Mouse (Mus musculus): ENCODE measurements at regions not wholly inside any gene's neighbourhood (a gene's known extent, or its start where the extent isn't known, plus 50 kb on each side); places are given as distances from the start of the nearest gene placed in this dataset.
"Not testable (repeated sequence)": the region's sequence is repeated elsewhere in the genome, so short reads cannot be mapped to it uniquely, and the experiment has no call there.

GRCm38 (mm10) chr16:61484315-61484714, 879.0 kb upstream of the Epha6 start:
- Histone ChIP-seq H3K4me1 (replicated peaks; ENCODE audit: control insufficient read depth, insufficient read depth, low read length) (no peaks in the 10 kb centered on the region), H3K4me2 (ENCODE audit: low read length) (no peak overlapping the region), H3K9me3 (ENCODE audit: control insufficient read depth, low read length) (no peaks in the 10 kb centered on the region), H3K27me3 (replicated peaks; ENCODE audit: control insufficient read depth, insufficient read depth, low read length) (no peaks in the 10 kb centered on the region), H3K27ac (ENCODE audit: low read length) (no peak overlapping the region), H3K9ac (replicated peaks; ENCODE audit: low read depth, low read length) (no peak overlapping the region), H3K4me3 (replicated peaks; ENCODE audit: low read length) (no peak overlapping the region), H3K36me3 (ENCODE audit: control insufficient read depth, insufficient read depth) (no peaks in the 10 kb centered on the region)
- ATAC-seq = no peak

DNA sequence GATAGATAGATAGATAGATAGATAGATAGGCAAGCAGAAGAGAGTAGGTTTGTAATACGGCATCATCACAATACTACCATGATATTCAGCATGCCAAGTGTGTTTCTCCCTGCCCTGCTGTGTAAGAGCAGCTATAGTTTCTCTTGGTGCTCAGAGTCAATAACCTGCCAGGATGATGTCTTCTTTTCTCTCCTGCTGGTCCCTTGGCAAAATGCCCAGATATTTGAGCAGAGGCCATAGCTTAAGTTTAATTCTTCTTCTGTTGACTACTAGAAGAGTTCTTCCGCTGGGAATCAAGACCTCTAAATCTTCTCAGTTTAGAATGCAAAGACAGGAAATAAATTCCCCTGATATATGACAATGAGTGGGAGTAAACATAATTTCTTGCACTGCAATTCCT, 836.5 kb upstream of the Epha6 start:
- Histone ChIP-seq H3K4me3 (replicated peaks; ENCODE audit: low read length) (no peak overlapping the region), H3K27ac (ENCODE audit: low read length) (no peak overlapping the region), H3K4me2 (ENCODE audit: low read length) (no peak overlapping the region), H3K9ac (replicated peaks; ENCODE audit: low read depth, low read length) (no peak overlapping the region), H3K27me3 (replicated peaks; ENCODE audit: control insufficient read depth, insufficient read depth, low read length) (no peaks in the 10 kb centered on the region), H3K9me3 (ENCODE audit: control insufficient read depth, low read length) (no peaks in the 10 kb centered on the region), H3K36me3 (ENCODE audit: control insufficient read depth, insufficient read depth) (no peaks in the 10 kb centered on the region), H3K4me1 (replicated peaks; ENCODE audit: control insufficient read depth, insufficient read depth, low read length) (no peaks in the 10 kb centered on the region)
- ATAC-seq = no peak
- WGBS = 79% methylated on average over 2 of the region's 2 CpGs

DNA sequence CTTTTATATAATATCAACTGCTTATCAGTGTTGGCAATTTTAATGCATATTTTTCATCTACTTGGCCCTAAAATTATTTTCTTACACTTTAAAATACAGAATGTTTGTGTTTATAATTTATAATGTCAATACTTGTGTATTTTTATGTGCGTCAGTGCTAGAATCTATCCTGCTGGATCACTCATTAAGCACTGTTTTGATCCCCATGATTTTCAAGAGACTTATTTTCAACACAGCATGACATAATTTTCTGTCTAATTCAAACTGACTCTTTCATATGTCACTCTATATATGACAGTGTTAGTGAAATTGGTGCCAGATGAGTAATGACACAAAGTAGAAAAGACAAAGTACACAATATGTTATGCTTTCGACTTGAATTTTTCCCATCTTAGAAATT, 795.9 kb upstream of the Epha6 start:
- WGBS = 58% methylated on average over 2 of the region's 2 CpGs

GRCm38 (mm10) chr16:61381979-61382378, 776.6 kb upstream of the Epha6 start:
- Histone ChIP-seq H3K9me3 (ENCODE audit: control insufficient read depth, low read length) (no peaks in the 10 kb centered on the region), H3K4me2 (ENCODE audit: low read length) (no peak overlapping the region), H3K4me1 (replicated peaks; ENCODE audit: control insufficient read depth, insufficient read depth, low read length) (no peaks in the 10 kb centered on the region), H3K36me3 (ENCODE audit: control insufficient read depth, insufficient read depth) (no peaks in the 10 kb centered on the region), H3K4me3 (replicated peaks; ENCODE audit: low read length) (no peak overlapping the region), H3K9ac (replicated peaks; ENCODE audit: low read depth, low read length) (no peak overlapping the region), H3K27me3 (replicated peaks; ENCODE audit: control insufficient read depth, insufficient read depth, low read length) (no peaks in the 10 kb centered on the region), H3K27ac (ENCODE audit: low read length) (no peak overlapping the region)
- 55% methylated on average over 2 of the region's 2 CpGs for WGBS
- peak; percentile 80 for ATAC-seq

More for the DNA sequence above, 795.9 kb upstream of the Epha6 start:
- Histone ChIP-seq H3K9me3 (ENCODE audit: control insufficient read depth, low read length) (no peaks in the 10 kb centered on the region), H3K4me1 (replicated peaks; ENCODE audit: control insufficient read depth, insufficient read depth, low read length) (no peaks in the 10 kb centered on the region), H3K4me3 (replicated peaks; ENCODE audit: low read length) (no peak overlapping the region), H3K9ac (replicated peaks; ENCODE audit: low read depth, low read length) (no peak overlapping the region), H3K36me3 (ENCODE audit: control insufficient read depth, insufficient read depth) (no peaks in the 10 kb centered on the region), H3K27me3 (replicated peaks; ENCODE audit: control insufficient read depth, insufficient read depth, low read length) (no peaks in the 10 kb centered on the region), H3K27ac (ENCODE audit: low read length) (no peak overlapping the region), H3K4me2 (ENCODE audit: low read length) (no peak overlapping the region)
- ATAC-seq = peak; percentile 74

DNA sequence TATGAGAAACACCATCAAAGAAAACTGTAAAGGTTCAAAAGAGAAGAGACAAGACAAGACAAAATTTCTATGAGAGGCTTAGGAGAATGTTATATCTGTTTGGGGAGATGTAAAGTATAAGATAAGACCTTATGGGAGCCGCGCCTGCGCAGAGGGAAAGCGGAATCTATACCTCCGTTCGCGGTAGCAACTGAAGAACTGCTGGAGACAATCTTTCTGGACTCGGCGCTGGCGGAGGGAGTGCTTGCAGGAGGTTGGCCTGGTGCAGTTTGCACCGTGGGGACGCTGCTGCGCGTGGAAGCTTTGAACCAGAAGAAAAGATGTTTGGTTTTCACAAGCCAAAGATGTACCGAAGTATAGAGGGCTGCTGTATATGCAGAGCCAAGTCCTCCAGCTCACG, 771.6 kb upstream of the Epha6 start:
- not testable (repeated sequence) for H3K27me3 ChIP-seq (replicated peaks; ENCODE audit: control insufficient read depth, insufficient read depth, low read length); H3K4me1 ChIP-seq (replicated peaks; ENCODE audit: control insufficient read depth, insufficient read depth, low read length); H3K9me3 ChIP-seq (ENCODE audit: control insufficient read depth, low read length); H3K4me2 ChIP-seq (ENCODE audit: low read length); H3K36me3 ChIP-seq (ENCODE audit: control insufficient read depth, insufficient read depth); H3K4me3 ChIP-seq (replicated peaks; ENCODE audit: low read length); ATAC-seq; H3K9ac ChIP-seq (replicated peaks; ENCODE audit: low read depth, low read length); H3K27ac ChIP-seq (ENCODE audit: low read length)
- WGBS = 98% methylated on average over 9 of the region's 16 CpGs

Measured in forebrain, embryonic 16.5 days (tissue).